Mouse (Mus musculus) neutrophil, adult 83 days (primary cell): ENCODE measurements around the gene Jrkl. TPM values are rescaled to one million over a fixed set of nuclear protein-coding genes. Genes with fewer than 3 reads are reported as not detected.

Experiments used
- total RNA-seq, 2 experiments: library from RNA; stranded (reverse); gene quantifications; one replicate each; pipeline ENCODE4 v1.2.4; 2023

The Jrkl gene
- 10 to 100 TPM; 11.2 to 12.0 TPM for total RNA-seq

DNA sequence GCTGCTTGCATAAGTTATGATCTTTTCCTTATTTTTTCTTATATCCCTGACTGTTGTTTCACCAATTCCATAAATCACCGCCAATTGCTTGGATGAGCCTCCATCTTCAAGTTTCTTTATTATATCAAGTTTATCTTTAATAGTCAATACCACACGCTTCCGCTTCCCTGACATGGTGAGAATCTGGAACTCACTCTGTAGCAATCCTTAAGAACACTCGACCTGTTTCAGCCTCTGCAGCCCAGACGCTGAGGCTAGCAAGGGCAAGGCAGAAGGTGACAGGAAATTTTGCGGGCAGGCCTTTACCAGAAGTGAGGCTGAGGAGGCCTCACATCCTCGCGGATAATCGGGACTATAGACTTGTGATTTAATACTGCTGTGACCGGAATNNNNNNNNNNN, at the start of gene Jrkl:
Gene Jrkl (minus strand): TSS at position 349 of the 400 bp plus-strand sequence.

DNA sequence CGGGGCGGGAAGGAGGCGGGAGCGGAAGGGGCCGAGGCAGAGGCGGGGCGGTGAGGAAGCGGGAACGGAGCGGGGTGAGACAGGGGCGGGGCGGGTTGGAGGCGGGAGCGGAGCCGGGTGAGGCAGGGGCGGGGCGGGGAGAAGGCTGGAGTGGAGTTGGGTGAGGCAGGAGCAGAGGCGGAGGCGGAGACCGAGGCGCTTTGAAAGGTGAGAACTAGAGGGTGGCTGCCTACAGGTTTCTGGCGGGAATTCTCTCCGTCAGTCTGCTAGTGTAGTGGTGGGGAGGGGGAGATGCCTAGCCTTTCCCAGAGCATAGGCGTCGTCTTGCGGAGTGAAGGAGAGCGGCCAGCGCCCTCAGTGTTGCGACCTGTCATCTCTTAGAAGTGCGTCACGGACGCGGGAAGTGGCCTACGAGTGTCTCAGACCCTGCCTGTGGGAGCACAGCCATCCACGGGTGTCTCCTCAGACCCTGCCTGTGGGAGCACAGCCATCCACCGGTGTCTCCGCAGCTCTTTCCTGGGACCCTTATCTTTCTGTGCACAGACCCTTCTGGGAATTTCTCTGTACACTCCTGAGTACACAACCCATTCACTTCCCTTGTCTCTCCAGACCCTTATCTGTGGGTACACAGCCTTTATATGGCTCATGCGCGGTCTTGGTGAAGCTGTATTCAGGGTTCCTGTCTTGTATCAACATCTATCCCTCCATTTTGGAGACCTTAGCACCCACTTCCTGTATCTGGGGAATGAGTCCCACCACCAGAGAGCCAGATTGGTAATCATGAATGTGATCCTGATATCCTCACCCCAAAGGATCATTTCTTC, 1.4 kb upstream of the Jrkl start, which contains the start of gene Ccdc82:
Gene Ccdc82 (plus strand): TSS at position 141 of the 824 bp plus-strand sequence.

Other genes with a start within 250 kb of the Jrkl start
- gene Ccdc82, start 1.1 kb upstream of the Jrkl start, total RNA-seq, result 10 to 100 TPM; 34.9 to 38.3 TPM
- gene Maml2, start 52.1 kb upstream of the Jrkl start, total RNA-seq, result 1 to 10 TPM; 1.4 to 1.5 TPM
- not detected for gene Gm17571, start 200.9 kb upstream of the Jrkl start, total RNA-seq